Mouse (Mus musculus): ENCODE data around the gene Orai1. TPM values are rescaled to one million over a fixed set of nuclear protein-coding genes. Genes with fewer than 3 reads are reported as not detected.

Gene Orai1
- total RNA-seq, 1 experiment = 20.0 TPM

DNA sequence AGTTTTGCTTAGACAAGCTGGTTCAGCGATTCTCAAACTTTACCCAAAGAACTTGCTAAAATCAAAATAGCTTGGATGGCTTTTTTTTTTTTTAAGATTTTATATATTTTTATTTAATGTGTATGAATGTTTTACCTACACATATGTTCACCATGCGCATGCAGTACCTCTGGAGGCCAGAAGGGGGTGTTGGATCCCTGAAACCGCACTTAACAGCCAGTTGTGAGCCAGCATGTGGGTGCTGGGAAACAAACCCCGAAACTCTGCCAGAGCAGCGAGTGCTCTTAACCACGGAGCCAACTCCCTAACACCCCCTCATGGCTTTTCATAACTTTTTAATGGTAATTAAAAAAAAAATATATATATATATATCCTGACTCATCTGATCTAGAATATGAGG lies 4.1 kb upstream of the Orai1 start:
- no peak overlapping the region for H3K27ac ChIP-seq (ENCODE audit: insufficient read depth, low read depth, low read length, poor library complexity, severe bottlenecking)
- H3K4me1 ChIP-seq (ENCODE audit: control insufficient read depth in 2 of 2, insufficient read depth in 2 of 2, low read length in 2 of 2, poor library complexity in 1 of 2) = peaks cover 3 to 11% of the 10 kb centered on the region in 2 experiments; a peak in 1 of 4 replicates
- in situ Hi-C loops (cut with MboI; ENCODE audit: low sequenced_read_pairs in 2 of 2, unreplicated experiment in 2 of 2) = no loop called here
- no peak overlapping the region for H3K4me3 ChIP-seq (ENCODE audit: insufficient read depth in 1 of 2, low read depth in 1 of 2, low read length in 2 of 2, poor library complexity in 1 of 2, severe bottlenecking in 1 of 2)
- no peak overlapping the region for H3K9ac ChIP-seq (ENCODE audit: insufficient read depth, low read depth, low read length, poor library complexity, severe bottlenecking)
- H3K36me3 ChIP-seq (ENCODE audit: control insufficient read depth, insufficient read depth, low read length, poor library complexity, severe bottlenecking) = no peaks in the 10 kb centered on the region
- H3K9me3 ChIP-seq (ENCODE audit: control insufficient read depth, insufficient read depth, low read depth, low read length) = no peaks in the 10 kb centered on the region
- no peak for DNase-seq (ENCODE audit: low read depth, low spot score)
- TF ChIP-seq MAFK (IDR thresholded peaks at IDR 0.05; ENCODE audit: insufficient read depth, low read depth, low read length) = no peak
- no peak for TF ChIP-seq CHD2 (IDR thresholded peaks at IDR 0.05; ENCODE audit: low read depth, low read length)
- TF ChIP-seq HCFC1 (IDR thresholded peaks at IDR 0.05; ENCODE audit: borderline replicate concordance, insufficient read depth, low read length) = no peak
- TF ChIP-seq ZNF384 (IDR thresholded peaks at IDR 0.05; ENCODE audit: low read depth, low read length) = no peak
- TF ChIP-seq ZC3H11A (IDR thresholded peaks at IDR 0.05; ENCODE audit: borderline replicate concordance, low read depth, low read length) = no peak

GRCm38 (mm10) chr5:123011705-123012104 lies 3.2 kb upstream of the Orai1 start:
- no peaks in the 10 kb centered on the region for H3K9me3 ChIP-seq (ENCODE audit: control insufficient read depth, insufficient read depth, low read depth, low read length)
- in situ Hi-C loops (cut with MboI; ENCODE audit: low sequenced_read_pairs in 2 of 2, unreplicated experiment in 2 of 2) = no loop called here
- no peak overlapping the region for H3K27ac ChIP-seq (ENCODE audit: insufficient read depth, low read depth, low read length, poor library complexity, severe bottlenecking)
- no peak overlapping the region for H3K9ac ChIP-seq (ENCODE audit: insufficient read depth, low read depth, low read length, poor library complexity, severe bottlenecking)
- no peak overlapping the region for H3K4me3 ChIP-seq (ENCODE audit: insufficient read depth in 1 of 2, low read depth in 1 of 2, low read length in 2 of 2, poor library complexity in 1 of 2, severe bottlenecking in 1 of 2)
- no peaks in the 10 kb centered on the region for H3K36me3 ChIP-seq (ENCODE audit: control insufficient read depth, insufficient read depth, low read length, poor library complexity, severe bottlenecking)
- no peak for TF ChIP-seq HCFC1 (IDR thresholded peaks at IDR 0.05; ENCODE audit: borderline replicate concordance, insufficient read depth, low read length)
- TF ChIP-seq ZNF384 (IDR thresholded peaks at IDR 0.05; ENCODE audit: low read depth, low read length) = no peak
- no peak for TF ChIP-seq CHD2 (IDR thresholded peaks at IDR 0.05; ENCODE audit: low read depth, low read length)
- TF ChIP-seq MAFK (IDR thresholded peaks at IDR 0.05; ENCODE audit: insufficient read depth, low read depth, low read length) = no peak
- TF ChIP-seq ZC3H11A (IDR thresholded peaks at IDR 0.05; ENCODE audit: borderline replicate concordance, low read depth, low read length) = no peak
- H3K4me1 ChIP-seq (ENCODE audit: control insufficient read depth in 2 of 2, insufficient read depth in 2 of 2, low read length in 2 of 2, poor library complexity in 1 of 2) = peaks cover 3 to 13% of the 10 kb centered on the region in 2 experiments; a peak in 1 of 4 replicates
- DNase-seq (ENCODE audit: low read depth, low spot score) = no peak

- DNase-seq (ENCODE audit: low read depth, low spot score) = no peak
- in situ Hi-C loops (cut with MboI; ENCODE audit: low sequenced_read_pairs in 2 of 2, unreplicated experiment in 2 of 2) = no loop called here
- Histone ChIP-seq H3K4me1 (ENCODE audit: control insufficient read depth in 2 of 2, insufficient read depth in 2 of 2, low read length in 2 of 2, poor library complexity in 1 of 2) (peaks cover 3 to 13% of the 10 kb centered on the region in 2 experiments; a peak in 1 of 4 replicates), H3K9me3 (ENCODE audit: control insufficient read depth, insufficient read depth, low read depth, low read length) (no peaks in the 10 kb centered on the region), H3K4me3 (ENCODE audit: insufficient read depth in 1 of 2, low read depth in 1 of 2, low read length in 2 of 2, poor library complexity in 1 of 2, severe bottlenecking in 1 of 2) (no peak overlapping the region), H3K9ac (ENCODE audit: insufficient read depth, low read depth, low read length, poor library complexity, severe bottlenecking) (no peak overlapping the region), H3K36me3 (ENCODE audit: control insufficient read depth, insufficient read depth, low read length, poor library complexity, severe bottlenecking) (no peaks in the 10 kb centered on the region), H3K27ac (ENCODE audit: insufficient read depth, low read depth, low read length, poor library complexity, severe bottlenecking) (no peak overlapping the region)
- no peak for TF ChIP-seq CHD2 (IDR thresholded peaks at IDR 0.05; ENCODE audit: low read depth, low read length)
- no peak for TF ChIP-seq MAFK (IDR thresholded peaks at IDR 0.05; ENCODE audit: insufficient read depth, low read depth, low read length)
- no peak for TF ChIP-seq ZC3H11A (IDR thresholded peaks at IDR 0.05; ENCODE audit: borderline replicate concordance, low read depth, low read length)
- TF ChIP-seq ZNF384 (IDR thresholded peaks at IDR 0.05; ENCODE audit: low read depth, low read length) = no peak
- no peak for TF ChIP-seq HCFC1 (IDR thresholded peaks at IDR 0.05; ENCODE audit: borderline replicate concordance, insufficient read depth, low read length)
These were observed 1.1 kb upstream of the Orai1 start for GRCm38 (mm10) chr5:123013599-123014315.

- DNase-seq (ENCODE audit: low read depth, low spot score) = no peak
These were observed 1.0 kb downstream of the Orai1 start for GRCm38 (mm10) chr5:123015915-123016314.

More at GRCm38 (mm10) chr5:123015915-123016314, 1.0 kb downstream of the Orai1 start:
- no peak overlapping the region for H3K27ac ChIP-seq (ENCODE audit: insufficient read depth, low read depth, low read length, poor library complexity, severe bottlenecking)
- H3K9me3 ChIP-seq (ENCODE audit: control insufficient read depth, insufficient read depth, low read depth, low read length) = no peaks in the 10 kb centered on the region
- peak overlapping the region; percentile 72 to 91 for H3K4me3 ChIP-seq (ENCODE audit: insufficient read depth in 1 of 2, low read depth in 1 of 2, low read length in 2 of 2, poor library complexity in 1 of 2, severe bottlenecking in 1 of 2)
- H3K36me3 ChIP-seq (ENCODE audit: control insufficient read depth, insufficient read depth, low read length, poor library complexity, severe bottlenecking) = no peaks in the 10 kb centered on the region
- TF ChIP-seq ZC3H11A (IDR thresholded peaks at IDR 0.05; ENCODE audit: borderline replicate concordance, low read depth, low read length) (no peak), MAFK (IDR thresholded peaks at IDR 0.05; ENCODE audit: insufficient read depth, low read depth, low read length) (no peak), HCFC1 (IDR thresholded peaks at IDR 0.05; ENCODE audit: borderline replicate concordance, insufficient read depth, low read length) (no peak), CHD2 (IDR thresholded peaks at IDR 0.05; ENCODE audit: low read depth, low read length) (no peak), ZNF384 (IDR thresholded peaks at IDR 0.05; ENCODE audit: low read depth, low read length) (no peak)
- in situ Hi-C loops (cut with MboI; ENCODE audit: low sequenced_read_pairs in 2 of 2, unreplicated experiment in 2 of 2) = no loop called here
- H3K4me1 ChIP-seq (ENCODE audit: control insufficient read depth in 2 of 2, insufficient read depth in 2 of 2, low read length in 2 of 2, poor library complexity in 1 of 2) = peaks cover 3 to 11% of the 10 kb centered on the region in 2 experiments; a peak in 1 of 4 replicates
- H3K9ac ChIP-seq (ENCODE audit: insufficient read depth, low read depth, low read length, poor library complexity, severe bottlenecking) = peak overlapping the region; percentile 70

Data from ES-E14 (cell line).